Mouse (Mus musculus): Measurements from ENCODE around the gene Ankrd33b.

DNA sequence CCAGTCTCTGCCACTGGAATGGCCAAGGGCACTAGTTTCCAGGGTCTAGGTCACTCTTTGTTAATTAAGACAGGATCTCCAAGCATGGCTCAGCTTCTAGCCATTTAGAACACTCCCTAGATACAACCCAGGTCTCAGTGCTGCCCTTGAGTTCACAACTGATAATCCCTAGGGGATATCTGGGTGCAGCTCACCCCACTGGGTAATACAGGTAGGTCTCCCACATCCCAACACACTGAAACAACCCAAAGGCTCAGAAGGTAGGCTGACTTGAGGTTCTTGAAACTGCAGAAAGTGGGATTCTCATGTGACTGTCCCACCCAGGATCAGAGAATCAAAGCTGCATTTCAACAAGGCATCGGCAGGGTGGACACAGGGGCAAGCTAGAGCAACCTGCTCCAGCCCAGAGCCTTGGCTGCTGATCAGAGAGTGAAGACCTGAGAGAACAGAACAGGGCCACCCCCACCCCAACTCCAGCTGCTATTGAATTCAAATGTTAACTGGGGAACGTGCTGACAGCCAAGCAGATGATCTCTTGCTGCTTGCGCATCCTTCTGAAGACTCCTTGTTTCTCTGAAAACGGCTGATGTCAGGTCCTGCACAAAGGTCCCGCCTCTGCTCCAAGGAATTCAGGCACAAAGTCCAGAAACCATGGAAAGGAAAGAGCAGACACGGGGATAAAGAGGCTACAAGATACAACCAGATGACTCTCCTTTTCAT lies 46.8 kb upstream of the Ankrd33b start:
- no peak for TF ChIP-seq USF1 (IDR thresholded peaks at IDR 0.05; ENCODE audit: low read depth)
- TF ChIP-seq CTCF (IDR thresholded peaks at IDR 0.05; ENCODE audit: control insufficient read depth, insufficient read depth, insufficient read length): no peak
- no peak for TF ChIP-seq MAX (IDR thresholded peaks at IDR 0.05)
- TF ChIP-seq FOSL1 (IDR thresholded peaks at IDR 0.05; ENCODE audit: insufficient read depth, low read length, poor library complexity, severe bottlenecking): no peak
- no peak for TF ChIP-seq CEBPB (IDR thresholded peaks at IDR 0.05; ENCODE audit: low read depth)
- TF ChIP-seq MYOG (IDR thresholded peaks at IDR 0.05; ENCODE audit: control insufficient read depth, extremely low read depth, insufficient read length): no peak
